ENCODE assay signal across 9 mouse cellular contexts in genomic region chr17:45736311-45737077, GRCm38 (mm10). TPM values are rescaled to one million over a fixed set of nuclear protein-coding genes. Genes with fewer than 3 reads are reported as not detected.
DNase-seq lines count a peak whose midpoint lies in the region; ATAC-seq and TF ChIP-seq lines count a peak whose summit lies in the region.
"Had no signal": no experiment of that assay in that cellular context is flagged by ENCODE, and none has a peak within 500 bp of the region (broad histone marks: within the 10 kb centered on the region; RNA-seq: fewer than 3 reads in every experiment).

No protein-coding gene starts in this region.

- peaks cover 4 to 27% of the 10 kb centered on the region in 2 experiments; a peak in 3 of 4 replicates for H3K4me1 ChIP-seq in ES-E14 (ENCODE audit: control insufficient read depth in 2 of 2, insufficient read depth in 2 of 2, low read length in 2 of 2, poor library complexity in 1 of 2)
- peaks cover 40% of the 10 kb centered on the region for H3K4me1 ChIP-seq in hindbrain, embryonic 12.5 days

- no peaks in the 10 kb centered on the region for H3K36me3 ChIP-seq in ES-E14 (ENCODE audit: control insufficient read depth, insufficient read depth, low read length, poor library complexity, severe bottlenecking)
- no peaks in the 10 kb centered on the region for H3K36me3 ChIP-seq in hindbrain, embryonic 12.5 days

- peak overlapping the region; percentile 75 for H3K27ac ChIP-seq in ES-E14 (ENCODE audit: insufficient read depth, low read depth, low read length, poor library complexity, severe bottlenecking)
- H3K27ac ChIP-seq in hindbrain, embryonic 12.5 days: peak overlapping the region; percentile 94

- in situ Hi-C loops in ES-E14 (cut with MboI; ENCODE audit: low sequenced_read_pairs in 2 of 2, unreplicated experiment in 2 of 2): no loop called here

- H3K4me2 ChIP-seq in hindbrain, embryonic 12.5 days (replicated peaks): peak overlapping the region; percentile 63

- DNase-seq in ES-E14 (ENCODE audit: low read depth, low spot score): peak; percentile 72
- peak; percentile 89 to 96 for DNase-seq in cerebellum, adult 18-20 months
- peak; percentile 88 to 89 for DNase-seq in layer of hippocampus, postnatal 36 days
- peak; percentile 83 for DNase-seq in lung, postnatal 14 days
- peak; percentile 96 for DNase-seq in retina, postnatal 1 day
- DNase-seq in urinary bladder, postnatal 10 days (ENCODE audit: low spot score): peak; percentile 37

- peaks cover 17% of the 10 kb centered on the region for H3K27me3 ChIP-seq in hindbrain, embryonic 12.5 days

- peak overlapping the region; percentile 60 to 76 for H3K4me3 ChIP-seq in ES-E14 (ENCODE audit: insufficient read depth in 1 of 2, low read depth in 1 of 2, low read length in 2 of 2, poor library complexity in 1 of 2, severe bottlenecking in 1 of 2)
- peak overlapping the region; percentile 44 for H3K4me3 ChIP-seq in hindbrain, embryonic 12.5 days

- peak overlapping the region; percentile 88 for H3K9ac ChIP-seq in ES-E14 (ENCODE audit: insufficient read depth, low read depth, low read length, poor library complexity, severe bottlenecking)
- peak overlapping the region; percentile 74 for H3K9ac ChIP-seq in hindbrain, embryonic 12.5 days

- H3K9me3 ChIP-seq in ES-E14 (ENCODE audit: control insufficient read depth, insufficient read depth, low read depth, low read length): no peaks in the 10 kb centered on the region
- no peaks in the 10 kb centered on the region for H3K9me3 ChIP-seq in hindbrain, embryonic 12.5 days (replicated peaks)

- WGBS in hindbrain, embryonic 12.5 days: under 1% methylated on average over 56 of the region's 72 CpGs

- ATAC-seq in frontal cortex, adult (ENCODE audit: low TSS enrichment): peak; percentile 60
- peak; percentile 68 for ATAC-seq in hindbrain, embryonic 12.5 days (ENCODE audit: low FRiP score)

TF ChIP-seq in ES-E14, 5 proteins besides CTCF, POLR2A, EP300 and RAD21:
- no peak for TF ChIP-seq MAFK (IDR thresholded peaks at IDR 0.05; ENCODE audit: insufficient read depth, low read depth, low read length)
- 0 out of 2 replicates have a peak, but pooled peaks have one; percentile 17 for TF ChIP-seq HCFC1 (IDR thresholded peaks at IDR 0.05; ENCODE audit: borderline replicate concordance, insufficient read depth, low read length)

RNA-seq across cellular contexts. Expression of gene 1600014C23Rik, which starts 2.9 kb away (rescaled TPM):
- total RNA-seq in ES-E14 (2012; rRNA removed): 0.58 TPM in 1 of 2 replicates, not detected in the other
- polyA plus RNA-seq in hindbrain, embryonic 12.5 days (2016; fragmentation: Nextera tagmentation; extraction: Ambion mirVana): not detected in 2 replicates
- total RNA-seq in layer of hippocampus, postnatal 36 days (2021): not detected
- total RNA-seq: gastrocnemius, postnatal 36 days had no signal

RNA-seq across cellular contexts. Expression of gene Tmem63b, which starts 49.8 kb away (rescaled TPM):
- total RNA-seq in ES-E14 (2012; rRNA removed): 89.1 and 139 TPM in 2 replicates
- 102 TPM in 2 replicates for polyA plus RNA-seq in hindbrain, embryonic 12.5 days (2016; fragmentation: Nextera tagmentation; extraction: Ambion mirVana)
- total RNA-seq in layer of hippocampus, postnatal 36 days (2021): 100 to 1,000 TPM; 171 to 180 TPM

RNA-seq across cellular contexts. Expression of gene Mrpl14, which starts 50.4 kb away (rescaled TPM):
- total RNA-seq in ES-E14 (2012; rRNA removed): 39.2 and 48.2 TPM in 2 replicates
- polyA plus RNA-seq in hindbrain, embryonic 12.5 days (2016; fragmentation: Nextera tagmentation; extraction: Ambion mirVana): 98.1 and 110 TPM in 2 replicates
- 10 to 100 TPM; 39.5 to 43.9 TPM for total RNA-seq in layer of hippocampus, postnatal 36 days (2021)

Comparison
In these comparisons a context has a peak if more than half of its experiments do, and no peak if none do; other contexts are left out.
1. Peak in every context shown above with its lines: DNase-seq, ATAC-seq, H3K4me3 ChIP-seq and H3K27ac ChIP-seq.
2. DNase-seq: peak in every context shown above with its lines; median percentile 96 in retina, postnatal 1 day; 92 in cerebellum, adult 18-20 months; 88 in layer of hippocampus, postnatal 36 days; 83 in lung, postnatal 14 days; 72 in ES-E14; 37 in urinary bladder, postnatal 10 days.